Mouse (Mus musculus): ENCODE measurements around the gene Usp22.
"Not testable (repeated sequence)": the region's sequence is repeated elsewhere in the genome, so short reads cannot be mapped to it uniquely, and the experiment has no call there.

Gene Usp22

DNA sequence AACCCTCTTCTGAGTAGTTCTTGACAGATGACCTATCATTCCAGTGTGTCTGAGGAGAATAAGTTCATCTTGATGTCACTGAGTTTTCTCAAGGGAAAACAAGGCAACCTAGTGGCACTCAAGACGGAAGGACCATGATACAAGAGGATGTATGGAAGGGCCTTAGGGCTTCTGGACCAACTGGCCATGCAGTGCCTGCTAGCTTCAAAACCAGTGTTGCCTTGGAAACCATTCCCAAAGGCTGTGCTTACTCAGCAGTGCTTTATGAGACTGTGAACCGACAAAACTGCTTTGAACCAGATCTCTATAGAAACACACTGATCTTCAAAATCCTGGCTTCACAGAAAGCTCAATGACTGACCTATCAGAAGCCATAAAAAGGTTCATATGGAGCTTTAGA is 15.9 kb upstream of the Usp22 start:
- no peak for DNase-seq (ENCODE audit: low read depth, low spot score)

GRCm38 (mm10) chr11:61183820-61184219 is 9.0 kb upstream of the Usp22 start:
- no peak for DNase-seq (ENCODE audit: low read depth, low spot score)

GRCm38 (mm10) chr11:61181624-61182023 is 6.8 kb upstream of the Usp22 start:
- no peak for DNase-seq (ENCODE audit: low read depth, low spot score)

GRCm38 (mm10) chr11:61180361-61180760 is 5.5 kb upstream of the Usp22 start:
- DNase-seq (ENCODE audit: low read depth, low spot score): no peak

DNA sequence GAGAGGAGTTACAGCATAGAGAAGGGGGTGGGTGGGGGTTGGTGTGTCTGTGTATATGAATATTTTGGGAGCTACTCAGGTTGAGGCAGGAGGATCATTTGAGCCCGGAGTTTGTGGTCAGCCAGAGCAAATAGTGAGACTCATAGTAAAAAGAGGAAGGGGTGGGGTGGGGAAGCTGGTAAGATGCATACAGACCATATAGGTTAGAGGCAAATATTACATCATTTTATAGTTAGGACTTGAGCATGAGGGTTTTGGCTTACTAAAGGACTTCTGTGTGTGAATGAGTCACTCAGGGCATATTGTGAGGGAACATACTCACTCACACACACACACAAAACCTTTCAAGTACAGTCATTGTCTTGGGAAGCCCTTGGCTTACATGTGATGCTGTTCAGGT is 1.5 kb upstream of the Usp22 start:
- DNase-seq (ENCODE audit: low read depth, low spot score): no peak

DNA sequence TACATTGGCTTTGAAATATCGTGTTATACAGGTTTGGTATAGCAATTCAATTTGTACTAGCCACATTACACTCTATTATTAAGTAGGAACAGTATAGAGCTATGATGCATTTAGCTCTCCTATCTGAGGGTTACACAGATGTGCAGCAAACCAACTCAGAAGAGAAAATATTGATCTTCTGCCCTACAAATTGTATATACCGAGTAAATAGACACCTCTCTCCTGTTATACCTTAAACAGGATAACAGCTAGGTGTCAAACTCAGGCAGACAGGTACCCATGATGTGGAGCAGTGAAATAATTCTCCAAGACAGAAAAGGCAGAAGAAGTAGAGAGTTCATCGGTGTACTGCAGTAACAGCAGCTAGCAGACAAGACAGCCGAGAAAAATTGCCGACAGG is 923 bp upstream of the Usp22 start:
- no peak for DNase-seq (ENCODE audit: low read depth, low spot score)

DNA sequence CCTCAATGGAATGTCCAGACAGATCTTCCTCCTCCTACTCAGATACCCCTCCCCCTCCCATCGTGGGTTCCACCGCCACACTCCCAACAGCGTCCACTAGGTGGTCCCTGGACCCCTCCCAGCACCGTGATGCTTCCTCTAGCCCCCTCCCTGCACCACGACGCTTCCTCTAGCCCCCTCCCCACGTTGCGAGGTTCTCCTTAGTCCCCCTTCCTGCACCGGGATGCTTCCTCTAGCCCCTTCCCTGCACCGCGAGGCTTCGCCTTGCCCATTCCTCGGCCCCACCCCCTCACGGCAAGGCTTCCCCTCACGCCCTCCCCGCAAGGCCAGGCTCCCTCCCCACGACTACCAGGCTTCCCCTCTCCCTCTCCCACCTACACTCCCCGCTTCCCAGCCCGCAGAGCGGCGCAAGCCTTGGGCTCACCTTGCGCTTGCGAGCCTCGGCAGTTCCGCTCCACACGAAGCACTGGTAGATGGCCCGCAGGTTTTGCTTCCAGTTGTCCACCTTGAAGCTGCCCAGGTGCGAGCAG is 499 bp downstream of the Usp22 start:
- DNase-seq (ENCODE audit: low read depth, low spot score): peak; percentile 16

DNA sequence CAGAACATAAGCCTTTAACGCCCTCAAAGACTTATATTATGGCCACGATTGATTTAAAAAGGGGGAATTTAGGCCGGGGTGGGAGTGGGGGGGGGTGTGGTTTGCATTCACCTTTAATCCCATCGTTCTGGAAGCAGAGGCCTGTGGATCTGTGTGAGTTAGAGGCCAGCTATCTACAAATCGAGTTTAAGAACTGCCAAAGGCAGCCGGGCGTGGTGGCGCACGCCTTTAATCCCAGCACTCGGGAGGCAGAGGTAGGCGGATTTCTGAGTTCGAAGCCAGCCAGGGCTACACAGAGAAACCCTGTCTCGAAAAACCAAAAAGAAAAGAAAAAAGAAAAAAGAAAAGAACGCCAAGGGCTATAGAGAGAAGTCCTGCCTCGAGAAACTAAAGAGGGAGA is 1.4 kb downstream of the Usp22 start:
- not testable (repeated sequence) for DNase-seq (ENCODE audit: low read depth, low spot score)

GRCm38 (mm10) chr11:61170184-61170583 is 4.7 kb downstream of the Usp22 start:
- DNase-seq (ENCODE audit: low read depth, low spot score): no peak

DNA sequence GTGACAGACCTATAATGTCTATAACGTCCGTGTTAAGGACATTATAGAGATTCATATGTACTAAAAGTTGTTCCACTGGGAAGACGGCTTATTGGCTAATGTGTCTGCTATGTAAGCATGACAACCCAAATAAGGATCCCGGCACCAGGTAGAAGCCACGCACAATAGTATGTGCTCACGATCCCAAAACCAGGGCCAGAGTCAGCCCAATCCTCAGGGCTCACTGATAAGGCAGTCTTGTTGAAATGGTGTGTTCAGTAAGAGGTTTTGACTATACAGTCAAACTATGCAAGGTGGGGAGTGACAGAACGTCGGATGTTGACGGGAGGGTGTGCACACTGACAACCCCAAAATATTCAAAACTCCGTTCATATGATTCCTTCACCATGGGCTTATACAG is 10.0 kb downstream of the Usp22 start:
- DNase-seq (ENCODE audit: low read depth, low spot score): no peak

GRCm38 (mm10) chr11:61164366-61164765 is 10.5 kb downstream of the Usp22 start:
- no peak for DNase-seq (ENCODE audit: low read depth, low spot score)

GRCm38 (mm10) chr11:61163341-61163740 is 11.5 kb downstream of the Usp22 start:
- DNase-seq (ENCODE audit: low read depth, low spot score): no peak

GRCm38 (mm10) chr11:61162776-61163175 is 12.1 kb downstream of the Usp22 start:
- no peak for DNase-seq (ENCODE audit: low read depth, low spot score)

DNA sequence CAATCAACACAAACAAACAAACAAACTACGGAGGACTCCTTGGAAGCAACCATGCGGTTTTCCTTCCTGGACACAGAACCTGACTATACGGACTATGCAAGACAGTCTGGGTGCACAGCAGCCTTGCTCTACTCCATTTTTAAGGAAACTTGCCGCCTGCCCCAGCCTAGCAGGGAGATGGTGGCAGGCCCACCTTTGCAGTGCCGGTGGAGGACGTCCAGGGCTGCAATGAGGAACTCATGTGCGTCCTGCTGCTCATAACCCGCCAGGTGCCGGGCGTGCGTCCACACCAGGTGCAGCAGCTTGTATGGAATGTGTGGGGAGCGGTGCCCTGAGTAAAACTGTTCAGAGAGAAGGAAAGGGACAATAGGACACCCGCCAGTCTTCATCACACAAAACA is 13.7 kb downstream of the Usp22 start:
- DNase-seq (ENCODE audit: low read depth, low spot score): no peak

DNA sequence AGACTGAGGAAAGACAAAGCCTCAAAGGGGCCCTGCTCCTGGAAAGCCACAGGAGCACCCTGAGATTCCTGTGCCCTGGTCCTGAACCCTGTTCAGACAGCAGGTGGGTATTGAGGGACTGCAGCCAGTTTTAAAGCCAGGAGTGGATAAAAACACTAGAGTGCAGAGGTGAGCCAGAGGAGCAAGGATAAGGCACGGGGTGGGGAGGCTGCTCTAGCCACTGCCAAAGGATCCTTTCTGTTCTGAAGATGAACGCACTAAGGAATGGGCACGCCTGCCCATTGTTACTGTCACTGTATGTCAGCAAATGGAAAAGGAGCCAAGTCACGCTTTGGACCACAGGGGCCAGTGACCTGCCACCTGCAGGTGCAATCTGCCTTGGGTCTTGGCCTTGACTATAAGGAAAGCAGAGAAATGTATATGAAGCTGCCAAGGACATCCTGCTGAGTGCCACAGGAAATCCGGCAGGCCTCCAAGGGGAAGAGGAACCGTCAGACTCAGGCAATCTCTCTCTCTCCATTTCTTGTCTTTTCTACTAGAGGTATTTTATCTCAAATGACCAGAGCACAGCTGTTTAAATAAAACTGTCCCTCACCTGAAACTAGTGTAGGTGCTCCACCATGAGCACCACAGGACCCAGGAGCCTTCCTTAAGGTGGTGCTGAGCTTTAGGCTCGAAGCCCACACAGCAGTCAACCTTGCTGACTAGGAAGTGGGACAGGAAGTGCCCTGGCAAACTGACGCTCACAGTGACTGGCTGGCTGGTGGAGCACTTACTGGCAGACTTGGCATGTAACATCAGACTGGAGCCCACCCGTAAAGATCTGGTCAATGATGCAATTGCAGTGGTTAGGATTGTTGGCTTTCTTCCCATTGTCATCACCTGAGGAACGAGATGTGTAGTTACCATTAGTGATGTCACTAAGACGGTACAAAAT is 14.8 kb downstream of the Usp22 start:
- DNase-seq (ENCODE audit: low read depth, low spot score): no peak

- DNase-seq (ENCODE audit: low read depth, low spot score): no peak
Observed at GRCm38 (mm10) chr11:61158141-61158540, 16.7 kb downstream of the Usp22 start.

DNA sequence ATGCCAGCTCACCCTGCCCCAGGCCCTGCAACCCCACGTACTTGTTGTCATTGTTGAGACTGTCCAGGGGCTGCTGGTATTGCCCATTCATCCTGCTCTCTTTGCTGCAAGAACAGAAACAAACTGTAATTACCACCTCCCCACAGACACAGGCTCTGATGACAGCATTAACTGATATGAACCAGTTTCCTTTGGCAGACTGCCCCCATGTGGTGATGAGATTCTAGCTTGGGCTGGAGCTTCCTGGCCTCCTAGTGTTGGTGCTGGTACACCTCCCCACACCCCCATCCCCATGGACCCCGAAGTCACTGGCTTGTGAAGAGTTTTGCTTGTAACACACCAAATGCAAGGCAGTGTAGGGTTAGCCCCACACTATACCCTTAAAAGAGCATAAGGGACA is 19.1 kb downstream of the Usp22 start:
- DNase-seq (ENCODE audit: low read depth, low spot score): no peak

GRCm38 (mm10) chr11:61150233-61151001 is 24.4 kb downstream of the Usp22 start:
- DNase-seq (ENCODE audit: low read depth, low spot score): no peak

DNA sequence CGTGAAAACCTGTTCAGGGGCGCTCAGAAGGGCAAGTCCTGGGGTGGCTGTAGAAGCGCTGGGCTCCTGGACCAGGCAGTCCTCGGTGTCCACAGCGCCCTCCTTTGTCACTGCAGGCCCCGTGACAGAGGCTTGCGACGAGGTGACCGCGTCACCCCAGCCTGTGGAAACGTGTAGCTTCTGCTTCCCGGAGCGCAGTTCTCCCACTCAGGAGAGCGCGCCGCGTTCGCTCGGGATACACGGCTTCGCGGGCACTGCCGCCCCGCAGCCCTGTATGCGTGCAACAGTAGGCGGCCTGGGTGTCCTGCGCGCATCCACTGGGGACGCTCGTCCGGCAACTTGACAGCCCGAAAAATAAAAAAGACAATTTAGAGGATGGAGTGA is 27.6 kb downstream of the Usp22 start:
- no peak for DNase-seq (ENCODE audit: low read depth, low spot score)

DNA sequence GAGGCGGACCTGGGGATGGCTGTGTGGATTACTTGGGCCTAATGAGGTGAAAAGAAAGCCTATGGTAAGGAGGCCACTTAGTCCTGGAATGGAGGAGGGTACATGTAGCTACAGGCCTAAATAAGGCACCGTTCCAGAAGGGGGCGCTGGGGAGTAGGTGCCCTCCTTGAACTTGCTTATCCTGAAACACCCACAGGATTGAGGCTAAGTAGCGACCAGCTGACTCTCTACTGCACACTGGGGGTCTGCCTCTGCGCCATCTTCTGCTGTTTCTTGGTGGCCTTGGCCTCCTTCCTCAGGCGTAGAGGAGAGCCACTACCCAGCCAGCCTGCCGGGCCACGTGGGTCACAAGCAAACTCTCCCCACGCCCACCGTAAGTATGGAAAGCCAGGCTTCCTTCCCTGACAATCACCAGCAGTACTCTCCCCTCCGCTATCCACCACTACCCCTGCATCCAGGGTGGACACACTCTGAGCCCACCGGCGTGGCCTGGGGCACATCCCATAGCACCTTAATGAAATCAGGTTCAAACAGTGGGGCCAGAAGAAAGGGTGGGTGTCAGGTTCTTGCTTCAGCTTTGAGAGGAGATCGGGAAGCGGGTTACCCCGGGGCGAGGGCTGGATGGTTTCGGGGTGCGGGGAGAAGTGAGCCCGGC is 28.1 kb downstream of the Usp22 start:
- no peak for DNase-seq (ENCODE audit: low read depth, low spot score)

- no peak for DNase-seq (ENCODE audit: low read depth, low spot score)
Observed at GRCm38 (mm10) chr11:61145551-61145950, 29.3 kb downstream of the Usp22 start.
